Mouse (Mus musculus) forebrain, embryonic 13.5 days (tissue): Measurements from ENCODE around the gene Arhgap35. TPM values are rescaled to one million over a fixed set of nuclear protein-coding genes. Genes with fewer than 3 reads are reported as not detected.

Experiments used
- ATAC-seq: fragments of 200-750 bp; cut with Nextera tagmentation; 2 replicates; pipeline ENCODE4 v1.8.0; 2017
- H3K27ac ChIP-seq: fragments of 300-500 bp; sonication (generic); 2 replicates; pipeline ENCODE4 v1.5.1; 2015; ENCODE audit warnings: inconsistent platforms, mild to moderate bottlenecking, moderate library complexity
- H3K27me3 ChIP-seq: fragments of 300-500 bp; sonication (generic); 2 replicates; pipeline ENCODE4 v1.6.1; 2015; ENCODE audit warnings: mild to moderate bottlenecking, inconsistent platforms
- H3K36me3 ChIP-seq: fragments of 300-500 bp; sonication (generic); 2 replicates; pipeline ENCODE4 v1.6.1; 2015; ENCODE audit warnings: mild to moderate bottlenecking, inconsistent platforms; ENCODE audit not compliant: poor library complexity, severe bottlenecking
- H3K4me1 ChIP-seq: fragments of 300-500 bp; sonication (generic); 2 replicates; pipeline ENCODE4 v1.6.1; 2015; ENCODE audit warnings: inconsistent platforms
- H3K4me2 ChIP-seq: fragments of 300-500 bp; sonication (generic); 2 replicates; pipeline ENCODE4 v1.6.1; 2015; ENCODE audit warnings: inconsistent platforms, mild to moderate bottlenecking, moderate library complexity
- H3K4me3 ChIP-seq: fragments of 300-500 bp; sonication (generic); 2 replicates; pipeline ENCODE4 v1.5.1; 2015; ENCODE audit warnings: mild to moderate bottlenecking, inconsistent platforms
- H3K9ac ChIP-seq: fragments of 300-500 bp; sonication (generic); 2 replicates; pipeline ENCODE4 v1.6.1; 2015; ENCODE audit warnings: mild to moderate bottlenecking, inconsistent platforms
- H3K9me3 ChIP-seq: fragments of 300-500 bp; sonication (generic); replicated peaks from 2 replicates; pipeline ENCODE4 v1.6.1; 2016; ENCODE audit warnings: inconsistent platforms
- WGBS: fragments of 180-500 bp; shearing (Covaris S2); methylation state at CpG from one replicate; pipeline ENCODE4 v1.1.7; 2015; 5-methylcytosine and 5-hydroxymethylcytosine counted together
- polyA plus RNA-seq: library from polyadenylated mRNA; unstranded; fragments of >200 nt; fragmentation: Nextera tagmentation; extraction: Ambion mirVana; gene quantifications from 2 replicates; pipeline ENCODE4 v1.2.1, GENCODE M21; 2015

Gene Arhgap35
- polyA plus RNA-seq, 1 experiment from 2014 or later = 29.1 TPM

GRCm38 (mm10) chr7:16474445-16474844 is 140.3 kb downstream of the Arhgap35 start:
- no peaks in the 10 kb centered on the region for H3K9me3 ChIP-seq
- H3K36me3 ChIP-seq = no peaks in the 10 kb centered on the region
- 5% methylated on average over 33 of the region's 33 CpGs for WGBS
- no peak overlapping the region for H3K27ac ChIP-seq
- ATAC-seq = no peak
- H3K27me3 ChIP-seq = peaks cover 79% of the 10 kb centered on the region
- peaks cover 28% of the 10 kb centered on the region for H3K4me1 ChIP-seq
- peak overlapping the region; percentile 38; the same call in 1 of the 2 replicates for H3K4me2 ChIP-seq
- no peak overlapping the region for H3K9ac ChIP-seq
- H3K4me3 ChIP-seq = 0 out of 2 replicates have a peak overlapping the region, but pooled peaks have one; percentile 14

GRCm38 (mm10) chr7:16473847-16474246 is 140.9 kb downstream of the Arhgap35 start:
- Histone ChIP-seq H3K36me3 (no peaks in the 10 kb centered on the region), H3K4me1 (peaks cover 28% of the 10 kb centered on the region), H3K4me3 (no peak overlapping the region), H3K9me3 (no peaks in the 10 kb centered on the region), H3K27me3 (peaks cover 85% of the 10 kb centered on the region), H3K9ac (no peak overlapping the region), H3K27ac (no peak overlapping the region), H3K4me2 (no peak overlapping the region; the same call in 1 of the 2 replicates)
- ATAC-seq = no peak
- 54% methylated on average over 8 of the region's 8 CpGs for WGBS

- peak; percentile 65 for ATAC-seq
- no peak overlapping the region for H3K9ac ChIP-seq
Measured at GRCm38 (mm10) chr7:16472116-16472709, 142.6 kb downstream of the Arhgap35 start.

GRCm38 (mm10) chr7:16471549-16471948 is 143.2 kb downstream of the Arhgap35 start:
- H3K4me3 ChIP-seq = no peak overlapping the region
- peaks cover 82% of the 10 kb centered on the region for H3K27me3 ChIP-seq
- H3K4me2 ChIP-seq = peak overlapping the region; percentile 40; the same call in 1 of the 2 replicates
- H3K9me3 ChIP-seq = no peaks in the 10 kb centered on the region
- peaks cover 42% of the 10 kb centered on the region for H3K4me1 ChIP-seq
- 35% methylated on average over 9 of the region's 9 CpGs for WGBS
- H3K27ac ChIP-seq = no peak overlapping the region
- no peaks in the 10 kb centered on the region for H3K36me3 ChIP-seq
- no peak overlapping the region for H3K9ac ChIP-seq
- no peak for ATAC-seq

More at GRCm38 (mm10) chr7:16472116-16472709, 142.6 kb downstream of the Arhgap35 start:
- H3K36me3 ChIP-seq = no peaks in the 10 kb centered on the region
- no peaks in the 10 kb centered on the region for H3K9me3 ChIP-seq
- peak overlapping the region; percentile 40 for H3K4me2 ChIP-seq
- H3K4me1 ChIP-seq = peaks cover 43% of the 10 kb centered on the region
- no peak overlapping the region; the same call in 1 of the 2 replicates for H3K27ac ChIP-seq
- H3K27me3 ChIP-seq = peaks cover 88% of the 10 kb centered on the region
- WGBS = 1% methylated on average over 17 of the region's 17 CpGs
- H3K4me3 ChIP-seq = 0 out of 2 replicates have a peak overlapping the region, but pooled peaks have one; percentile 6

GRCm38 (mm10) chr7:16468115-16468514 is 146.7 kb downstream of the Arhgap35 start:
- Histone ChIP-seq H3K27me3 (peaks cover 57% of the 10 kb centered on the region), H3K4me3 (no peak overlapping the region), H3K4me2 (0 out of 2 replicates have a peak overlapping the region, but pooled peaks have one; percentile 10), H3K9me3 (no peaks in the 10 kb centered on the region), H3K27ac (peak overlapping the region; percentile 28; the same call in 1 of the 2 replicates), H3K9ac (0 out of 2 replicates have a peak overlapping the region, but pooled peaks have one; percentile 12), H3K4me1 (peaks cover 23% of the 10 kb centered on the region), H3K36me3 (no peaks in the 10 kb centered on the region)
- peak; percentile 37; the same call in 1 of the 2 replicates for ATAC-seq
- 7% methylated on average over 5 of the region's 5 CpGs for WGBS

- 63% methylated on average over 4 of the region's 4 CpGs for WGBS
- Histone ChIP-seq H3K36me3 (no peaks in the 10 kb centered on the region), H3K4me3 (no peak overlapping the region), H3K27me3 (peaks cover 56% of the 10 kb centered on the region), H3K9ac (no peak overlapping the region), H3K27ac (no peak overlapping the region), H3K9me3 (no peaks in the 10 kb centered on the region), H3K4me1 (peaks cover 15% of the 10 kb centered on the region), H3K4me2 (no peak overlapping the region)
- no peak for ATAC-seq
Measured at GRCm38 (mm10) chr7:16466565-16466964, 148.2 kb downstream of the Arhgap35 start.

GRCm38 (mm10) chr7:16465568-16465967 is 149.2 kb downstream of the Arhgap35 start:
- no peaks in the 10 kb centered on the region for H3K36me3 ChIP-seq
- peaks cover 54% of the 10 kb centered on the region for H3K27me3 ChIP-seq
- no peak overlapping the region for H3K9ac ChIP-seq
- no peaks in the 10 kb centered on the region for H3K9me3 ChIP-seq
- no peak overlapping the region for H3K4me2 ChIP-seq
- H3K27ac ChIP-seq = no peak overlapping the region
- no peak overlapping the region for H3K4me3 ChIP-seq
- H3K4me1 ChIP-seq = peaks cover 15% of the 10 kb centered on the region
- ATAC-seq = no peak
- WGBS = 92% methylated on average over 5 of the region's 5 CpGs

GRCm38 (mm10) chr7:16465160-16465559 is 149.6 kb downstream of the Arhgap35 start:
- H3K9me3 ChIP-seq = no peaks in the 10 kb centered on the region
- H3K4me2 ChIP-seq = no peak overlapping the region
- ATAC-seq = no peak
- peaks cover 15% of the 10 kb centered on the region for H3K4me1 ChIP-seq
- no peak overlapping the region for H3K27ac ChIP-seq
- H3K9ac ChIP-seq = no peak overlapping the region
- no peaks in the 10 kb centered on the region for H3K36me3 ChIP-seq
- 6% methylated on average over 8 of the region's 8 CpGs for WGBS
- H3K4me3 ChIP-seq = no peak overlapping the region
- H3K27me3 ChIP-seq = peaks cover 53% of the 10 kb centered on the region

GRCm38 (mm10) chr7:16463214-16463613 is 151.6 kb downstream of the Arhgap35 start:
- no peak overlapping the region for H3K9ac ChIP-seq
- peak; percentile 67 for ATAC-seq
- peaks cover 34% of the 10 kb centered on the region for H3K27me3 ChIP-seq
- no peaks in the 10 kb centered on the region for H3K36me3 ChIP-seq
- no peak overlapping the region for H3K4me2 ChIP-seq
- no peak overlapping the region for H3K27ac ChIP-seq
- peaks cover 9% of the 10 kb centered on the region for H3K4me1 ChIP-seq
- no peak overlapping the region for H3K4me3 ChIP-seq
- no peaks in the 10 kb centered on the region for H3K9me3 ChIP-seq
- 4% methylated on average over 14 of the region's 14 CpGs for WGBS

GRCm38 (mm10) chr7:16461705-16462104 is 153.1 kb downstream of the Arhgap35 start:
- Histone ChIP-seq H3K27ac (no peak overlapping the region), H3K36me3 (no peaks in the 10 kb centered on the region), H3K4me3 (no peak overlapping the region), H3K4me2 (no peak overlapping the region), H3K27me3 (peaks cover 30% of the 10 kb centered on the region), H3K9ac (no peak overlapping the region), H3K9me3 (no peaks in the 10 kb centered on the region), H3K4me1 (no peaks in the 10 kb centered on the region)
- WGBS = 78% methylated on average over 6 of the region's 6 CpGs
- no peak for ATAC-seq

- Histone ChIP-seq H3K27ac (no peak overlapping the region), H3K9me3 (no peaks in the 10 kb centered on the region), H3K36me3 (0 out of 2 replicates have a peak, but pooled peaks cover 5% of the 10 kb centered on the region), H3K4me1 (no peaks in the 10 kb centered on the region), H3K4me3 (no peak overlapping the region), H3K9ac (no peak overlapping the region), H3K27me3 (peaks cover 30% of the 10 kb centered on the region), H3K4me2 (no peak overlapping the region)
- no peak for ATAC-seq
- WGBS = 59% methylated on average over 6 of the region's 6 CpGs
Measured at GRCm38 (mm10) chr7:16461151-16461550, 153.6 kb downstream of the Arhgap35 start.

GRCm38 (mm10) chr7:16460566-16460965 is 154.2 kb downstream of the Arhgap35 start:
- H3K9ac ChIP-seq = no peak overlapping the region
- H3K9me3 ChIP-seq = no peaks in the 10 kb centered on the region
- no peak overlapping the region for H3K4me3 ChIP-seq
- no peak for ATAC-seq
- H3K4me1 ChIP-seq = no peaks in the 10 kb centered on the region
- H3K27me3 ChIP-seq = peaks cover 30% of the 10 kb centered on the region
- no peak overlapping the region for H3K27ac ChIP-seq
- 0 out of 2 replicates have a peak, but pooled peaks cover 11% of the 10 kb centered on the region for H3K36me3 ChIP-seq
- WGBS = 71% methylated on average over 13 of the region's 13 CpGs
- H3K4me2 ChIP-seq = no peak overlapping the region
